Mouse (Mus musculus) heart, postnatal 14 days (tissue): Measurements from ENCODE around the gene Krt4. TPM values are rescaled to one million over a fixed set of nuclear protein-coding genes. Genes with fewer than 3 reads are reported as not detected.

Source experiments
- DNase-seq, 2 experiments: peaks; one replicate each; pipeline ENCODE4 v3.0.0; 2021 to 2022
- intact Hi-C: fragments of 180-260 bp; cut with DNase I; formaldehyde crosslinking; loops from one replicate; pipeline ENCODE4 v1.15.1; 2025
- long read RNA-seq, 2 experiments: library from polyadenylated mRNA; stranded (forward); transcript quantifications; one replicate each; pipeline ENCODE4 v2.0.0; 2021
- total RNA-seq, 2 experiments: library from RNA; stranded (reverse); gene quantifications; 2 replicates each; pipeline ENCODE4 v1.2.3; 2021

Krt4 gene
- not detected for total RNA-seq
- long read RNA-seq, experiment 1 = 0 reads
- long read RNA-seq, experiment 2, partial matches to known transcripts = 0 of 1 reads
- long read RNA-seq, experiment 2, other reads (novel, unspliced or antisense) = 1 of 1 reads

DNA sequence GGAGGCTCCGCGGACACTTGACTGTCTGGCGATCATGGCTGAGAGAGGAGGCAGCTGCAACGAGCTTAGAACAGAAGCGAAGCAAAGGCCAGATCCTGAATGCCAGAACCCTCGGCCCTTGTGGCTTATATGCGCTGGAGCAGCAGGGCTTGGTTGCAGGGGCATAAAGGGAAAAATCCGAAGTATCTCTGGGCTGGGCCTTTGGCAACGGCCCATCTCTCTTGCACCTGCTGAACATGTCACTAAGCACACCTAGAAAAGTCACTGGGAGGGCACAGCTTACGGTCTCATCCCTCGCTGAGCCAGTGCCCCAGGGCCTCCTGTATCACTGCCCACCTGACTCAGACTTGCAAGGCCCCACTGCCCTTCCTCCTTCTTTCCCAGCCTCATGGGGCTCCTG lies at the start of gene Krt4:
Krt4 (minus strand) TSS at position 101 of the 400 bp plus-strand sequence.
- DNase-seq = no peak
- intact Hi-C loops = no loop called here

DNA sequence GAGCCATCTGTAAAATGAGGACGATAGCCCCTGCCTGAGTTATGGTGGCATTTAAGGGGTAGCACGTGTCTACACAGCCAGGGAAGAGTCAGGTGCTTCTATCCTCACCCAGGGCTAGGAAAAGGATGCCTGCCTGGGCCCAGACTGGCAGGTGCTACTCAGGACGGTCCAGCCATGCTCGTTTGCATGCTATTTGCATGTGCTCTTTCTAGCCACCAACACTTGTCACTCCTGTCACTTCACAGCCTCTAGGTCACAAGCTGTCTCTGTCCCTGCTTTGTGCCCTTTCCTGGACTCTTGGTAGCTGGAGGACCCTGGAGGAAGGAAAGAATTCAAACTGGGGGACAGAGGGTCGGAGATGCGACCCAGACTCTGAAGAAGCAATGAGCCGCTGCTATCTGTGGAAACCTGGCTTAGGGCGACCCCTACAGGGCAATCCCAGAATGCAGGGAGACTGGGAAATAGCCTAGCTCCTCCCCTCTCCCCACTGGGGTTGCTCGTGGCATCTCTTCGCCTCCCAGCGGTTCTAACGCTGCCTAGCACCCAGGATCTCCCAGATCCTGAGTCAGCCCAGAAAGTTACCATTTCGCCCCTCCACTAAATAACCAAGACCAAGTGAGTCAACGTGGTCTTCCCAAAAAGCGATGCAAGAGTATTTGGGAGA lies 49.0 kb upstream of the Krt4 start:
- DNase-seq = peak; percentile 94 to 98
- intact Hi-C loops = loop anchor here (1.0 to 5.0 kb wide), 5 partner anchors 71 to 647 kb away; no protein-coding TSS in a partner anchor

DNA sequence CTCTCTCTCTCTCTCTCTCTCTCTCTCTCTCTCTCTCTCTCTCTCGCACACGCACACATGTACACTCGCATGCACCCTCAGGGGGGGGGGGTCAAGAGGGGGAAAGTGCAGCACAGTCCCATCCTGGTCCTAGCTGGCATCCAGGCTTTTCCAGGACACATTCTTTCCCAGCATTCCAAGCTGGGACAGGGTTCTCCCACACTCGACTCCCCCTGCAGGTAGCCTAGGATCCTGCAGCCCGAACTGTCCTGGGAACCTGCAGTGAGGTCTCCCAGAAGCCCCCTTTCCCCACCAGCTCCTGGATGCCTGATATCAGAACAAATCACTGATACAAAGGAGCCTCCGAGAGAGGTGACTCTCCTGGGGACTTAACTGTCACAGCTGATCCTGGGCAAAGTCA lies 46.0 kb upstream of the Krt4 start:
- intact Hi-C loops = loop anchor here (5.0 kb wide), 2 partner anchors 68 to 433 kb away; no protein-coding TSS in a partner anchor
- DNase-seq = peak; percentile 56 to 75

DNA sequence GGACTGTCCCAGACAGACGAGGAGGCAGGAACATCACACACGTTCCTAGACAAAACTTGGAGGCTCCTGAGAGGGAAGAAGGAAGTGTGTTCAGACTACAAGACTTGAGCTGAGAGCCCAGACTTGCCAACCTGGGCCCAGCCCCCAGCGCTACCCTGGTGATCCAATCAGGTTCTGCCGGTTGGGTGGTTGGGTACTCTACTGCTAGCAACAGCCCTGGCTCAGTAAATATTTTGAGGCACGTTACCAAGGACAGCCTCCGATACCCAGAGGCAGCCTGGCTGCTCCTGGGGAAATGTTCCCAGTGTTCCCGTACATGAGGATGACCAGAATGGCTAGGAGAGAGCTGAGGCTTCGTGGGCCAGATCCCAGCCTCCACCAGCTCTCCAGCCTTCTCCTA lies 42.3 kb upstream of the Krt4 start:
- peak in 1 of 2 experiments; percentile 29 for DNase-seq
- intact Hi-C loops = no loop called here

DNA sequence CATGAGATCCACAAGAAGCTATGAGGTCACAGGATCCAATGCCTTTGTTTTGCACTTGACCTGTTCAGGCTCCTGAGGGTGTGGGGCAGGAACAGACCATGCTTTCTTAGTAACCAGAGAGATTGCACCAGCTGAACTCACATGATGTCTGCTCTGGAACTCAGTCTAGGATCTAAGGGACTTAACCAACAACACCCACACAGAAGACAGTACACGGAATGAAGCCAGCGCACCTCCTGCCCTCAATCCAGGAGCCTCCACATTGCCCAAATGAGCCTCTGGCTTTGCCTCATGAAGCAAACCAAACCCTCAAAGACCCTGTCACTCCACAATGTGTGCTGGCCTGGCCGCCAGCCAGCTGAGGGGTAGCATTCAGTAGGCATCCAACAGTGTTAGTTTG lies 34.4 kb upstream of the Krt4 start:
- DNase-seq = no peak
- intact Hi-C loops = no loop called here

DNA sequence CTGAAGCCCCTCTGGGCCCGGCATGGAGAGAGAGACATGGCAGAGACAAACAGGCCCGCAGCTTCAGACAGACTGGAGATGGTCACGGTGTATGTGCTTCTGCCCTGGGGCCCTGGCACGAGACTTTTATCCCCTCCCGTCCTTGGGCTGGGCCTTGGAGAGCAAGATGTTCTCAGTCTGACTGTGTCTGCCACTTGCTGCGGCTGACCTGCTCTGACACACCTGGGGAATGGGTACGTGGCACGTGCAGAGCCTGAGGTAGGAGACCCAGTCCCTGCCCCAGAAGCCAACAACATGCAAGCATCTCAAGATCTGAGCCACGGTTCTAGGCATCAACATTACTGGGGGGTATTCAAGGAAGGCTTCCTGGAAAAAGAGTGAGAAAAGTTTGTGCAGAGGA lies 29.7 kb upstream of the Krt4 start, which contains the start of gene Krt78:
Krt78 (minus strand) TSS at position 101 of the 400 bp plus-strand sequence.
- no peak for DNase-seq
- intact Hi-C loops = no loop called here

DNA sequence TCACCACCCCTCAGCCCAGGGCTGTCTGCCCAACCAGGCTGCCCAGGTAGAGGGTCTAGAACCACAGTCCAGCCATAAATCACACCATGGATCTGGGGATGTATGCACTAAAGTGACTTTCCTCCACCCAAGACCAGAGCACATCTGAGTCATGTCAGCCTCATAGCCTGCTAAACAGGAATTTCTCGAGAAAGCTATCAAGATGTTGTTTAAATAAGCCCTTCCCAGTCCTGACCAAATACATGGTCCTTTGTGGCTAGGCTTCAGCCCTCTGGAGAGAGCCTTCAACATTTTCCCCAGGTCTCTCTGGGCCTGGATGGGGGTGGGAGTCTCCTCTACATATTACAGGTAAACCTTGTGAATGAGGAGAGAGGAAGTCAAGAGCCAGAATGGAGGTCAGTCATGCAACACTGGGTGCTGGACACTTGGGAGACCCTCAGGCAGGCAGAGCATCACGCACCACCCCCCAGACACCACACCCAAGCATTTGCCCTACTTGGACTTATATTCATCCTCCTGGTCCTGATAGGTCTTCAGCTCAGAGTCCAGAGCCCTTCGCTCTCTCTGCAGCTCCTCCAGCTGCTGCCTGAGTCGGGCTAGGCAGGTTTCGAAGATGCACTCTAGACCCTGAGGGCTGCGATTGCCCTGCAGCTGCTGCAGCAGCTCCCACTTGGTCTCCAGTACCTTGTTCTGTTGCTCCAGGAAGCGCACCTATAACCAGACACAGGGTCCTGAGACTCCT lies 28.4 kb upstream of the Krt4 start:
- intact Hi-C loops = no loop called here
- DNase-seq = no peak

DNA sequence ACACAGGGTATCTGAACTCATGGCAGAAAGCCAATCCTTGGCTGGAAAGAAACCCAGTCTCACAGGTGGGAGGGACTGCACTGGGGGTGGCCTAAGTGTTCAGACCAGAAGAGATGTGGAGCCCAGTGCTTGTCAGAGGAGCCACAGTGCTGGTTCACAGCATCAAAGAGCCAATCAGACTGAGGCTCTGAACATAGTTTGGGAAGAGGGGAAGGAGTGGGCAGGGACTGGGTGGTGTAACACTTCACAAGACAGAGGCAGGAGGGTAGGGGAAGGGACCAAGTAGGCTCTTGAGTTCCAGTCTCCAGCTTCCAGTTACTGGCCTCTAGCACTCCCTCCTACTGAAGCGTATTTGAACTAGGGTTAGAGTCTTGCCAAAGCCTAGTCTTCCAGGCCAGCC lies 20.9 kb upstream of the Krt4 start:
- intact Hi-C loops = no loop called here
- DNase-seq = no peak

DNA sequence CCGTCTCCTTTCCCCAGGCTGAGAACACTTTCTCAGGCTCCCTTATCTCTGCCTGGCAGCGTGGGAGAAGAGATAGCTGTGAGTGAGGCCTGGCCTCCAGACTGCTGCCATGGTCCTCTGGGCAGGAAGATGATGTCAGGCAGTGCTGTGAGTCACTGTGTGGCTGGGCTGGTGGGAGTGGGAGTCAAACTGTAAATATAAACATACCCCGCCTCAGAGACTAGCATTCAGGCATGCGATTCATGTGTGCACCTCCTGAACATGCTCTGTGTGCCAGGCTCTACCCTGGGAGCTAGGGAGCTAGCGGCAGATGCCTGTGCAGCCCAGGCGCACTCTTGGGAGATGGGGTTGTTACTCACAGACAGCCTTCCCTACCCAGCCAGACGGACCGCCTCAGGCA lies 17.4 kb upstream of the Krt4 start:
- no peak for DNase-seq
- intact Hi-C loops = no loop called here

DNA sequence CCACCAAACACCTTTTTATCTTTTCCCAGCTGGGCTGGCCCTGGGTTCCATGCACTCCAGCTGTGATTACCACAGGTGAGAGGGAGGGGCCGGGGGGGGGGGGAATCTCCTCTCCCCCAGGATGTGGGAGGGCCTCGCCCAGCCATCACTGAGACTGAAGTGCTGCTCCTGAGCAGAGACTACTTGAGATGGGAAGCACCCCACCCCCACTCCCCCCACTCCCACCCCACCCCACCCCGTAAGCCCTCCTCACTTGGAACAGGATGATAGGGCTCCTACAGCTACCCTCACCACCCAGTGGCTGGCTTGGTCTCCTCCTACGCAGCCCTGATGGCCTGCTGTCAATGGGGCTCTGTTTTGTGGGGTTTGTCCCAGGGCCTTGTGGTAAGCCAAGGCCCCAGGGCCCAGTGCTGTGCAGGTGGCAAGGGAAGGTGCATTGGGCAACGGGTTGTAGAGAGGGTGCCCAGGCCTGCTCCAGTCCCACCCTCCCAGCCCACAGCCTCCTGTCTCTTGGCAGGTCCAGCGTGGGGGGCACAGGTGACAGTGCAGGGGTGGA lies 15.8 kb upstream of the Krt4 start, which contains the start of gene Krt79:
Krt79 (minus strand) TSS at position 51 of the 556 bp plus-strand sequence.
- intact Hi-C loops = no loop called here
- no peak for DNase-seq

DNA sequence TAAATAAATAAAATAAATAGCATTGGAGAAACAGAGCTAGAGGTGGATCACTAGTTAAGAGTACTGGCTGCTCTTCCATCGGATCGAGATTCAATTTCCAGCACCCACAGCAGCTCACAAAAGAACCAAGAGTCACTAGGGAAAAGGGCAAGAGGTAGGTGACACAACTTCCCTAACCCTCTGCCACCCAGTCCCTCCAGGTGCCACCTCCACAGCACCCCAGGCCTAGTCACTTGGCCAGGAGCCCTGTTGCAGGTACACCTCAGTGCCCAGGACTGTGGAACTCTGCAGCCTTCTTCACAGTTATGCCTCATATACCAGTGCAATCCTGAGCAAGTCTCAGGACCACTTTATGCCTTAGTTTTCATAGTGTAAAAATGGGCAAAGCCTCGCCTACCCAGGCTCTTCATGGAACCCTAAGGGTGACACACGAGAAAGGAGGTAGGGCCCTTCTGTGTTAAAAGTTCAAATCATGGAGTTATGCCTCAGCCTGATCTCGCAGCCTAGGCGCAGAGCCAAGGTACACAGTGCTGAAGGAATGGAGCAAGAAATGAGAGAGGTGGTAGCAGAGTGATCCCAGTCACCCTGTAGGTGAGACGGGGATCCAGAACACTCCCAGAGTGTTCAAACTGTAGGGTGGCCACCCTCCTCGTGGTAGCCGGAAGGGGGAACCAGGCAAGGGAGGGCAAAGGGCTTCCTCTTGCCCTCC lies 14.2 kb upstream of the Krt4 start:
- DNase-seq = no peak
- intact Hi-C loops = no loop called here

DNA sequence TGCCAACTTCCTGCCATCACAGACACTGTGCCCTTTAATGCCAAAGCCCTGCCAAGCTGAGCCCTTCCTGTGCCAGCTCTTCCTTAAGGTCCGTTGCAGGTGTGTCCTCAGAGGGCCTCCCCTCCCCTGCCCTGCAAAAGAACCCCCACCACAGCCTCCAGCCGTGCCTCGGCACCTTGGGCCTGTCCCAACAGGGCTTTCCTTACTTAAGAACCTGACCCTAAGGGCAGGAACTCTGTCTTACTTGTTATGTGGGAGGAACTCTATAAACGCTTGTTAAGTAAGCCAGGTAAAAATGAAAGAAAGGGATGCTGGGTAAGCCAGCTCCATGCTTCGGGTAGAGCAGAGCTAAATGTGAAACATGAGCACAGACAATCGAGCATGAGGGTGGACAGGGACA lies 8.5 kb upstream of the Krt4 start:
- intact Hi-C loops = no loop called here

DNA sequence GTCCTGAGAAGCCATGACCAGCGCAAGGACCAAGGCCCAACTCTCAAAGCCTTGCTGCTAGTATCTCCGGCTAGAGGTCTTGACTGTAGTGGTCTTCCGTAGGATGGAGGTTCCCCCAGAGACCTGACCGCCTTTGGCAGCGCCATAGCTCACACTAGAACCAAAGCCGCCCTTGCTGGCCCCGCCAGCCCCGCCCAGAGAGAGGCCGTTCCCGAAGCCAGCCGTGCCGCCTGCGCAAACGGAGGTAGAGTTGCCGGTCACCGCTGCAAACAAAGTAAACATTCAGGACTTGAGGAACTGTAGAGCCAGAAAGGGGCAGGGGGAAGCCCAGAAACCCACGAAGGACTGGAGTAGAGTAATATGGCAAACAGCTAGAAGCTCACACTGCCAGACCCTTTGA lies 5.1 kb upstream of the Krt4 start:
- intact Hi-C loops = no loop called here
- peak in 1 of 2 experiments; percentile 16 for DNase-seq

More for the DNA sequence above, 8.5 kb upstream of the Krt4 start:
- no peak for DNase-seq

DNA sequence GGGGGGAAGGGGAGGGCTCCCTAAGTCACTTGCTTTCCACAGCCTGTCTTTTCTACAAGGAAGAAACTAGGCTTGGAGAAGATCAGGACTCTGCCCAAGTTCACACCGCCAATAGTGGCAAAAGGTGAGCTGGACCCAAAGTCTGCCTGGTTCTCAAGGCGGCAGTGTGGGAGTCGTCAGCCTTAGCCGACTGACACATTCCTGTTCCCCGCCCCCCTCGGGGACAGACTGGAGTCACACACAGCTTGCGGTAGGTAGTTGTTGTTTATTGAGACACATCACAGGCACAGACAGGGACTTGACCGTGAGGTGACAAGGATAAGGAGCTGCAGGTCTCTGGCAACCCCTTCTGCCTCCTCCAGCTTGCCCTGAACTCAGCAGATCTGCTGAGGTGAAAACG lies 4.6 kb upstream of the Krt4 start:
- intact Hi-C loops = no loop called here
- DNase-seq = no peak

DNA sequence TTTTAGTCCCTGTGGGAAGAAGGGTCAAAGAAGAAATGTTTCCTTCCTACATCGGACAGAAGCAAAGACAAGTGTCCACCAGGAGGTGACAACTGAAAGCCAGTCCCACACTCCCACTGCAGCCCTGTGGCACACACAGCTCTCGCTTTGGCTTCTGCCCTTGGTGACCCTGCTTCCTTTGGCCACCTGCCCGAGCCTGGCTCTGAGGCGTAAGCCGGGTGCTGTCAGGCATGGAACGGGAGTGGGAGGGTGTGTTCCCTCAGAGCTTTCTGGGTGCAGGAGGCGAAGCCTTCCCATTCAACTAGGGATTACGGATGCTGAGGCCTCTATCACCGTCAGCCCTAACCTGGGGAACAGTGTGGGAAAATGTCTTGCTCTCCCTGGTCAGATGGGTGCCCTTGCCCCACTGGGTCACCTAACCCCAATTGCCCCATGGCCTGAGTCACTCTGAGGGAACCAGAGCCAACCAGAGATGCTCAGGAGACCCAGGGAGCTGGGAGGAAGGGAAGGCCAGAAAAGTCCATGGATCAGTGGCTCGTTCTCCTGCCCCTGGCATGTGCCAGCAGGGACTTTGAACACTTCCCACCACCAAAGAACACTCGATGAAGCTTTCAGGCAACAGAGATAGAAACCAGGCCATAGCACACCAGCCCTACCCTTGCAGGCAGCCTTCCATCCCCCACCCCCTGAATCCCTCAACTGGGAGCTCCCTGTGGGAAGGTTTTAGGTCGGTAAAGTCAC lies 3.0 kb upstream of the Krt4 start:
- intact Hi-C loops = no loop called here
- peak in 1 of 2 experiments; percentile 35 for DNase-seq

DNA sequence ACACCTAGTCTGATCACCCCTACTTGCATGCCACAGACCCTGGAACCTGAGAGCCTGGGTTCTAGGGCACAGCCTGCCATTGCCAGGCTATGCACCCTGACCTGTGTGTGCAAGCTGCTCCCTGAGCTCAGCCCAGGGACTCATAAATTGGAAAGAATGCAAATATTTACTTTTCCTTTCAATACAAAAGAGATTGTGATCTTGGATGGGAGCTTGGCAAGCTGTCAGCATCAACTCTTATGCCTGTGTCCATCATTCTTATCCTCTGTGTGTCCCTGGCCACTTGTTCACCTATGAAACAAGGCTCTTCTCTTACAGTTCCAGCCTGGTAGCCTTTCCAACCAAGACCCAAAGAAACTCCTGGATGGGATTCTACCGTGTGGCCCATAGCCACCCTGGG lies 506 bp upstream of the Krt4 start:
- intact Hi-C loops = no loop called here
- no peak for DNase-seq

DNA sequence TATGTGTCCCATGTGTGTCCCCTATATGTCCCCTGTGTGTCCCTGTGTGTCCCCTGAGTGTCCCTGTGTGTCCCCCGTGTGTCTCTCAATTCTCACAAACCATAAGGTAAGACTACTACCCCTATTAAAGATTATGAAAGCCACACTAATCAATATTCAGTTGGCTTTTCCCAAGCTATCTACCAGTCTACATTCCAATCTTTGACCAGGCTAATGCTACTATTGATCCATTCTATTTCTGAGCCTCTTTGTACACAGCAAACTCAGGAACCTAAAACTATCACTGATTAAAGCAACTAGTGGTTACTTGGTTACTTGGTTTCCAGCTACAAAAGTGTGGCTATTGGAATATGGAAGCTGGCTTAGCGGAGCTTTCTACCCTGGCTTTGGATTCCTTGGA lies 2.2 kb downstream of the Krt4 start:
- intact Hi-C loops = no loop called here
- DNase-seq = no peak

DNA sequence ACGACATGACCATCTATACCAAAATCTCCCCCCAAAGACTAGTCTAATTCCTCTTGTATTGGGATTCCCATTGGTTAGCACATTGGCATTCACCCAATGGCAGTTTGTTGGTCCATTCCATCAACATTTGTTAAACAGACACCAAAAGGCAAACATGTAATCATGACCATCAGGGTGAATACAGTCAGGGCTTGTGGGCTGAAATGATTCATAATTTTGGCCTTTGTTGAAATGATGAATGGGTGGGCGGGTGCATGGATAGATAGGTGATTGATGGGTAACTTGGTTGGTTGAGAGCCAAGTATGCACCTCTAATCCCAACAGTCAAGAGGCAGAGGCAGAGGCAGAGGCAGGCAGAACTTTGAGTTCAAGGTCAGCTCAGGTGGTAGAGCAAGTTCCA lies 8.5 kb downstream of the Krt4 start:
- DNase-seq = no peak
- intact Hi-C loops = no loop called here

DNA sequence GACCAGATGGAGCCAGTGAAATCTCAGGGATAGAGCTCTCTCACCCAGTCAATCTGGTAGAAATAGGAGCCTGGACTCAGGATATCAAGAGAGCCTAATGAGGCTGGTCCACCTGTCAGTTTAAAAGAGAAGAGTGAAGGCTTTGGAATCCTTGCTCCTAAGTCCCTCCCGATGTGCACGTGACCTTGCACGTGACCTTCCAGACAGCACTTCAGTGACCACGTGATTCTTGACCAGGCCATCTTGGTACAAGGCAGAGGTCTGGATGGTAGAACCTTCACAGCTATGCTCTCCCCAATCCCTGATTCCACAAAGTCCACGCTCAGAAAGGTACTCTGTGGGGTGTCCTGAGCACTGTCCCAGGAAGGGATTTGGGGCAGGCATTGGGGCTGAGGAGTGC lies 19.7 kb downstream of the Krt4 start:
- intact Hi-C loops = loop anchor here (5.0 kb wide), 1 partner anchor 67 kb away; no protein-coding TSS in a partner anchor
- no peak for DNase-seq
